Mouse (Mus musculus) liver, postnatal 0 days (tissue): ENCODE data around the gene Dchs1.
A peak's percentile ranks its signal among the peaks of the same experiment; 100 is the strongest.

Experiments
- CTCF ChIP-seq: sonication (generic); IDR thresholded peaks from 2 replicates; pipeline ENCODE4 v1.5.1; 2016; ENCODE audit warnings: antibody characterized with exemption, low read depth
- EP300 ChIP-seq: IDR thresholded peaks from 2 replicates; pipeline ENCODE4 v1.6.1; 2016; ENCODE audit warnings: antibody characterized with exemption, low read depth, mild to moderate bottlenecking

DNA sequence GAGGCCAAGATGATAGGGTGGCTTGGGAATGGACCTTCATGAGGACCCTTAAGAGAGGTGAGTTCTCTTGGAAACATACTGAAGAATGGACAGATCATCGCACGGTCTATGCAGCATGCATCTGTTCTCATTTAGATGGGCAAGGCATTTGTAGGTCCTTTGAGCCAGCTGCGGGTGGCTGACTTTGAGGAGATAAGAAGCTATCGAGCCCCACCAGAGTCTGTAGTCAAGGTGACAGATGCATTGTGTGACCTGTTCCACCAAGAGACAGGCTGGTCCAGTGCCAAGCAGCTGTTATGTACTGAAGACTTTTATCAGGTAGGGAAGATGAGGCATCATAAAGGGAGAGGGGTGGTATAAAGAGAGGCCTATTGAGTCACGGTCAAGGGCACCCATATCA lies 78.7 kb downstream of the Dchs1 start:
- TF ChIP-seq CTCF (no peak), EP300 (peak; percentile 68)
